Mouse (Mus musculus) MEL (cell line): Measurements from ENCODE around the gene Csn3. TPM values are rescaled to one million over a fixed set of nuclear protein-coding genes. Genes with fewer than 3 reads are reported as not detected.

Source experiments
- DNase-seq: peaks from one replicate; pipeline ENCODE4 v3.0.0; 2011; ENCODE audit warnings: low read depth, low spot score
- H3K27ac ChIP-seq: 2 replicates; pipeline ENCODE4 v1.5.1; 2012; ENCODE audit warnings: low read depth, mild to moderate bottlenecking, control low read depth, low read length, moderate library complexity; ENCODE audit not compliant: control insufficient read depth
- H3K27me3 ChIP-seq, 2 experiments: fragments of 150-350 bp in 1 of 2; sonication (generic) in 1 of 2; 2 replicates each; pipeline ENCODE4 v1.6.1; 2012; ENCODE audit warnings: low read length in 2 of 2, mild to moderate bottlenecking in 2 of 2, improper control_type of control experiment in 1 of 2, moderate library complexity in 1 of 2; ENCODE audit not compliant: insufficient read depth in 2 of 2, control insufficient read depth in 1 of 2
- H3K36me3 ChIP-seq, 2 experiments: 2 replicates each; pipeline ENCODE4 v1.6.1; 2012 to 2014; ENCODE audit warnings: low read length in 2 of 2, improper control_type of control experiment in 1 of 2, inconsistent platforms in 1 of 2, mild to moderate bottlenecking in 1 of 2; ENCODE audit not compliant: insufficient read depth in 2 of 2, control insufficient read depth in 1 of 2
- H3K4me1 ChIP-seq, 2 experiments: fragments of 150-350 bp in 1 of 2; sonication (generic) in 1 of 2; 2 replicates each; pipeline ENCODE4 v1.6.1; 2012; ENCODE audit warnings: low read length in 2 of 2, improper control_type of control experiment in 1 of 2, mild to moderate bottlenecking in 1 of 2; ENCODE audit not compliant: insufficient read depth in 2 of 2, control insufficient read depth in 1 of 2
- H3K4me3 ChIP-seq, 2 experiments: fragments of 150-350 bp in 1 of 2; sonication (generic) in 1 of 2; 2 replicates each; pipeline ENCODE4 v1.5.1; 2012; ENCODE audit warnings: low read depth in 2 of 2, low read length in 2 of 2, mild to moderate bottlenecking in 2 of 2, moderate library complexity in 2 of 2, control low read depth in 1 of 2, improper control_type of control experiment in 1 of 2; ENCODE audit not compliant: control insufficient read depth in 1 of 2, insufficient read depth in 1 of 2
- H3K79me2 ChIP-seq: 2 replicates; pipeline ENCODE4 v1.6.1; 2012; ENCODE audit warnings: mild to moderate bottlenecking, low read length, moderate library complexity; ENCODE audit not compliant: control insufficient read depth, poor library complexity, insufficient read depth
- H3K9ac ChIP-seq: 2 replicates; pipeline ENCODE4 v1.6.1; 2012; ENCODE audit warnings: low read depth, mild to moderate bottlenecking, control low read depth, low read length, moderate library complexity; ENCODE audit not compliant: control insufficient read depth, poor library complexity, severe bottlenecking
- H3K9me3 ChIP-seq: fragments of 150-350 bp; sonication (generic); replicated peaks from 2 replicates; pipeline ENCODE4 v1.6.1; 2012; ENCODE audit warnings: mild to moderate bottlenecking, low read length, improper control_type of control experiment, moderate library complexity; ENCODE audit not compliant: insufficient read depth
- CHD1 ChIP-seq: IDR thresholded peaks from 2 replicates; pipeline ENCODE4 v1.6.1; 2012; ENCODE audit warnings: low read depth, mild to moderate bottlenecking, inconsistent platforms, low read length, improper control_type of control experiment
- CHD2 ChIP-seq: IDR thresholded peaks from 2 replicates; pipeline ENCODE4 v1.6.1; 2011; ENCODE audit warnings: low read length, improper control_type of control experiment
- CTCF ChIP-seq, 3 experiments: IDR thresholded peaks in 2 of 3; conservative IDR thresholded peaks in 1 of 3; 2 replicates each; pipeline ENCODE4 v1.5.1; 2011 to 2012; ENCODE audit warnings: low read length in 3 of 3, low read depth in 2 of 3, mild to moderate bottlenecking in 2 of 3, improper control_type of control experiment in 1 of 3, inconsistent platforms in 1 of 3, mixed read lengths in 1 of 3, moderate library complexity in 1 of 3; ENCODE audit not compliant: control insufficient read depth in 1 of 3, insufficient read depth in 1 of 3, poor library complexity in 1 of 3, severe bottlenecking in 1 of 3
- ELF1 ChIP-seq: IDR thresholded peaks from 2 replicates; pipeline ENCODE4 v1.6.1; 2014; ENCODE audit warnings: low read depth, mild to moderate bottlenecking, inconsistent platforms, low read length, improper control_type of control experiment, moderate library complexity
- EP300 ChIP-seq, 2 experiments: IDR thresholded peaks; 2 replicates each; pipeline ENCODE4 v1.6.1; 2011; ENCODE audit warnings: improper control_type of control experiment in 2 of 2, low read length in 2 of 2, low read depth in 1 of 2, mild to moderate bottlenecking in 1 of 2
- ETS1 ChIP-seq: IDR thresholded peaks from 2 replicates; pipeline ENCODE4 v1.6.1; 2012; ENCODE audit warnings: low read depth, mild to moderate bottlenecking, inconsistent platforms, low read length, improper control_type of control experiment, moderate library complexity
- HCFC1 ChIP-seq: IDR thresholded peaks from 2 replicates; pipeline ENCODE4 v1.6.1; 2012; ENCODE audit warnings: low read depth, mild to moderate bottlenecking, inconsistent platforms, low read length, improper control_type of control experiment, moderate library complexity
- MAX ChIP-seq: IDR thresholded peaks from 2 replicates; pipeline ENCODE4 v1.6.1; 2011; ENCODE audit warnings: low read length, improper control_type of control experiment
- MYC ChIP-seq: IDR thresholded peaks from 2 replicates; pipeline ENCODE4 v1.6.1; 2011; ENCODE audit warnings: low read depth, mild to moderate bottlenecking, low read length, improper control_type of control experiment, moderate library complexity
- NRF1 ChIP-seq: IDR thresholded peaks from 2 replicates; pipeline ENCODE4 v1.6.1; 2014; ENCODE audit warnings: low read depth, mild to moderate bottlenecking, inconsistent platforms, low read length, improper control_type of control experiment, moderate library complexity; ENCODE audit not compliant: poor library complexity, insufficient read depth, severe bottlenecking
- POLR2AphosphoS2 ChIP-seq: IDR thresholded peaks from 2 replicates; pipeline ENCODE4 v1.6.1; 2011; ENCODE audit warnings: low read length, improper control_type of control experiment
- RCOR1 ChIP-seq: IDR thresholded peaks from 2 replicates; pipeline ENCODE4 v1.6.1; 2012; ENCODE audit warnings: low read depth, mild to moderate bottlenecking, inconsistent platforms, low read length, improper control_type of control experiment
- SIN3A ChIP-seq: IDR thresholded peaks from 2 replicates; pipeline ENCODE4 v1.6.1; 2012; ENCODE audit warnings: low read length, improper control_type of control experiment, inconsistent platforms
- TAL1 ChIP-seq: IDR thresholded peaks from 2 replicates; pipeline ENCODE4 v1.6.1; 2012; ENCODE audit warnings: mild to moderate bottlenecking, inconsistent platforms, low read length, moderate library complexity, mixed read lengths
- TBP ChIP-seq: IDR thresholded peaks from 2 replicates; pipeline ENCODE4 v1.8.0; 2011; ENCODE audit warnings: low read depth, low read length, improper control_type of control experiment
- TCF12 ChIP-seq: IDR thresholded peaks from 2 replicates; pipeline ENCODE4 v1.6.1; 2014; ENCODE audit warnings: low read depth, mild to moderate bottlenecking, inconsistent platforms, low read length, improper control_type of control experiment, moderate library complexity
- UBTF ChIP-seq: IDR thresholded peaks from 2 replicates; pipeline ENCODE4 v1.6.1; 2012; ENCODE audit warnings: low read depth, mild to moderate bottlenecking, inconsistent platforms, low read length, improper control_type of control experiment, moderate library complexity, borderline replicate concordance; ENCODE audit not compliant: insufficient read depth
- USF2 ChIP-seq, 2 experiments: IDR thresholded peaks; 2 replicates each; pipeline ENCODE4 v1.6.1; 2011 to 2012; ENCODE audit warnings: improper control_type of control experiment in 2 of 2, low read length in 2 of 2, borderline replicate concordance in 1 of 2, inconsistent platforms in 1 of 2, low read depth in 1 of 2, mild to moderate bottlenecking in 1 of 2; ENCODE audit not compliant: insufficient read depth in 1 of 2
- ZMIZ1 ChIP-seq: IDR thresholded peaks from 2 replicates; pipeline ENCODE4 v1.6.1; 2012; ENCODE audit warnings: low read depth, mild to moderate bottlenecking, inconsistent platforms, low read length, improper control_type of control experiment, moderate library complexity
- ZNF384 ChIP-seq: IDR thresholded peaks from 2 replicates; pipeline ENCODE4 v1.6.1; 2012; ENCODE audit warnings: low read depth, mild to moderate bottlenecking, inconsistent platforms, low read length, improper control_type of control experiment
- polyA plus RNA-seq, 2 experiments: library from polyadenylated mRNA; stranded (reverse) in 1 of 2; unstranded in 1 of 2; fragments of >175 nt in 1 of 2; fragments of >200 nt in 1 of 2; gene quantifications; 2 replicates each; pipeline versions ENCODE4 v1.2.1 to v1.2.4; 2012; ENCODE audit warnings: low replicate concordance in 2 of 2, low read depth in 1 of 2; ENCODE audit not compliant: insufficient read length in 2 of 2, insufficient read depth in 1 of 2, missing spikeins in 1 of 2
- total RNA-seq: library from RNA; depleted of rRNA; stranded (reverse); fragments of 300-350 nt; gene quantifications from 2 replicates; pipeline ENCODE4 v1.2.3, GENCODE M21; 2012

Csn3 gene
- total and polyA plus RNA-seq, 3 experiments, result not detected

DNA sequence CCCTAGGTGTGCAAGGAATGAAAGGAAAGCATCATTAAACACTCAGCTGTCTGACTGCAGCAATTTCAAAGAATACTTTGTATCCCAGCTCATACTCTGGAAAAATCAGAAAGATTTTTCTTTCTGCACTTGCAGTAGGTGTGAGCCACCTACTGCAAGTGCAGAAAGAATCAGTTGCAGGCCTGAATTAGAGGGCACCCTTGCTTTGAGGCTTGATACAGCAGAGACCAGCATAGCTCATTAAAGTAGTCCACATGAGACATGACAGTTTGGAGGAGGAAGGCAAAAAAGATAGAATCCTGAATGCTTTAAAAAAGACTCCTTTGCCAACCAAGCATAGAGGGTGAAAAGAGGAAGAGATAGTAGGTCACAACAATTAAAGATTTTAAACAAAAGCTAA is 17.1 kb downstream of the Csn3 start:
- Histone ChIP-seq H3K9me3 (no peaks in the 10 kb centered on the region), H3K4me1 (no peaks in the 10 kb centered on the region), H3K36me3 (no peaks in the 10 kb centered on the region), H3K9ac (no peak overlapping the region), H3K27me3 (no peaks in the 10 kb centered on the region), H3K27ac (no peak overlapping the region)
- no peak for TF ChIP-seq CHD2
- no peak for TF ChIP-seq MYC
- TF ChIP-seq RCOR1, result no peak
- no peak for TF ChIP-seq CTCF (IDR thresholded peaks at IDR 0.05 in 2 of 3, conservative IDR thresholded peaks at IDR 0.05 in 1 of 3; ENCODE audit: control insufficient read depth in 1 of 3, insufficient read depth in 1 of 3, low read depth in 2 of 3, low read length in 3 of 3, poor library complexity in 1 of 3, severe bottlenecking in 1 of 3)
- no peak for TF ChIP-seq USF2 (IDR thresholded peaks at IDR 0.05; ENCODE audit: borderline replicate concordance in 1 of 2, insufficient read depth in 1 of 2, low read depth in 1 of 2, low read length in 2 of 2)
- no peak for TF ChIP-seq EP300 (IDR thresholded peaks at IDR 0.05; ENCODE audit: low read depth in 1 of 2, low read length in 2 of 2)
- no peak for TF ChIP-seq UBTF
- no peak for TF ChIP-seq MAX
- no peak for TF ChIP-seq SIN3A
- no peak for TF ChIP-seq NRF1
- TF ChIP-seq TAL1, result no peak
- no peak for TF ChIP-seq POLR2AphosphoS2
- no peak for TF ChIP-seq TBP
- no peak for TF ChIP-seq HCFC1
- no peak for TF ChIP-seq CHD1
- no peak for TF ChIP-seq TCF12
- no peak for TF ChIP-seq ELF1
- no peak for TF ChIP-seq ZNF384
- no peak for TF ChIP-seq ZMIZ1
- TF ChIP-seq, all 39 proteins: peak for 0
- DNase-seq, result no peak
- Histone ChIP-seq H3K79me2 (no peaks in the 10 kb centered on the region), H3K4me3 (no peak overlapping the region)

DNA sequence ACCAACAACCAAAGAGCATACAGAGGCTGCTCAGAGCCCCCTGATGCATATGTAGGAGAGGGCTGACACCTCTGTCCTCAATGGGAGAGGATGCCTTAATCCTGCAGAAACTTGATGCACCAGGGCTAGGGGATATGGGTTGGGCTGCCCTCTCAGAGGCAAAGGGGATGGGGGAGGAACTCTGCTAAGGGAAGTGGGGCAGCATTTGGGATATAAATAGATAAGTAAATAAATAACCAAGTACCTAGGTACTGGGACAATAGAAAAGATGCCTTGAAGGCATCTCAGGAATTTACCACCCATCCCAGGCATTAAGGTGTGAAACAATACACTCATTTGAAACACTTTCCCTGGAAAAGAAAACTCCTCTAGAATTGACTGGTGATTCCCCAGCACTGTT is 26.5 kb downstream of the Csn3 start:
- no peak overlapping the region for H3K4me3 ChIP-seq
- no peak overlapping the region for H3K9ac ChIP-seq
- H3K4me1 ChIP-seq, result no peaks in the 10 kb centered on the region
- no peak overlapping the region for H3K27ac ChIP-seq
- no peaks in the 10 kb centered on the region for H3K9me3 ChIP-seq
- H3K79me2 ChIP-seq, result no peaks in the 10 kb centered on the region
- no peaks in the 10 kb centered on the region for H3K27me3 ChIP-seq
- DNase-seq, result no peak
- H3K36me3 ChIP-seq, result no peaks in the 10 kb centered on the region
- TF ChIP-seq POLR2AphosphoS2, result no peak
- TF ChIP-seq NRF1, result no peak
- TF ChIP-seq HCFC1, result no peak
- no peak for TF ChIP-seq ETS1
- TF ChIP-seq CTCF (IDR thresholded peaks at IDR 0.05 in 2 of 3, conservative IDR thresholded peaks at IDR 0.05 in 1 of 3; ENCODE audit: control insufficient read depth in 1 of 3, insufficient read depth in 1 of 3, low read depth in 2 of 3, low read length in 3 of 3, poor library complexity in 1 of 3, severe bottlenecking in 1 of 3), result no peak
